Mouse (Mus musculus) brain, adult 2 months (tissue): ENCODE results near the gene Arl5a.

Source experiments
- DNase-seq: peaks from one replicate; pipeline ENCODE4 v3.0.0; 2011; ENCODE audit warnings: low read depth, low spot score

The Arl5a gene

GRCm38 (mm10) chr2:52367248-52367647 is 57.5 kb downstream of the Arl5a start:
- peak; percentile 57 for DNase-seq

DNA sequence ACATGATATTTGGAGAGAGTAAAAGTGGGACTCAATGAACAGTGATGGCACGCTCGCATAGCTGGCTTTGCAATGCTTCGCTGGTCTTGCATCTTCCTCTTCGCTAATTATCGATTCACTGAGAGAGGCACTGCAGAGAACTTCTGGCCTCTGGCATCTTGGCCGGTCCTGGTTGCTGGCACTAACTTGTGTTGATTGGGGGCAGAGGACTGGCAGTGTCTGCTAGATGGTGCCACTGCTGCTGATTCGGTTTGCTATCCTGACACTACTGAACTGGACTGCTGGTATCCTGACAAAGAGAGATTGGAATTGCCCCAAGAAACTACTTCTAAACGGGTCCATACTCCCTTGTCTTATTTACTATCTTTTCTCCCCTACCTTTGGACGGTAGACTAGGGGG is 63.6 kb downstream of the Arl5a start:
- DNase-seq = no peak

DNA sequence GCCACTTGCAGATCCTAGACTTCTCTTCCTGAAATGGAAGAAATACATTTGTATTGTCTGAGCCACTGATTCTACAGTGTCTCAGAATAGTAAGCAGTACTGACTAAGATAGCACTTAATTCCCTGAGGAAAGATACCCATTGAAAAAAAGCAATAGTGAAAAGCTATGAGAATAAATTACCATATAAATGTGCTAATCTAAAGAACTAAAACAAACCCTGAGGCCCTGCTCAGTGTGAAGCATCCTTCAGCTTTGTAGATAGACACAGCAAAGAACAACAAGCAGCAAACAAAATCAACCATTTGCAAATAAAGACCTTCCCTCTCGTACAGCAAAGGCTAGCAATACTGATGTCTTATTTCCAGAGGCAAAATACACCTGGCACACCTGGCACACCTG is 65.0 kb downstream of the Arl5a start:
- DNase-seq = no peak

DNA sequence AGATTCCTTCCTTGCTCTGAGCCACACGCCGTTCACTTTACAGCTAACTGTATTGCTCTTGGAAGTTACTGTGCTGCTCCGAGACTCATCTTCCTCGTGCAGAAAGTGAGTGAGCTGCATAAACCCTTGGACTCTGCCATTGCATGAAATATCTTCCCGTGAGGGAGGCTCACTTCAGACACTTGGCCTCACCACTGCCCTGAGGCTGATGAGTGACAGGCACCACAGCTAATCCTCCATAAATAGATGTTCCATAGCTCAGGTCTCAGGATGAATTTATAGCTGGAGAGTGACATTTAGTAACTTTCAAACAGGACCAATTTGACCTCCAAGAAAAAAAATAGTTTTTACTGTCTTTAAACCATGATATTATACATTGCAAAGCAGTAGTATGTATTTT is 66.5 kb downstream of the Arl5a start:
- DNase-seq = no peak

DNA sequence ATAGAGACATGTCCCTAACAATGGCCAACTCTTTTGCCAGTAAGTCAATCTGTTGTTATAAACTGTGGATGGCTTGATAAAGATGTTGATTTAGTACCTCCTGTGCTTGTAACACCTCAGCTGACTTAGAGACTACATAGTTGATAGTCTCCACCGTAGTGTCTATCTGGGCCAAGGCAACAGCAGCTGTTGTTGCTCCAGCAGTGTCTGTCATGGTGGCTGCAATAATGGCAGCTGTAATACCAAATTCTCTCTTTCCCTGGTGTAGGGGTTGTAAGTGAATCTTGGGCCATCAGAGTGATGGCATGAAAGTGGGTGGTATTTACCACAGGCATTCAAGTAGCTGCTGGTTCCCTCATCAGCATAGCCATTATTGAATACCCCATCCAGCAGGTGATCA is 73.7 kb downstream of the Arl5a start:
- DNase-seq = no peak
